Mouse (Mus musculus): ENCODE data around the gene Avl9. TPM values are rescaled to one million over a fixed set of nuclear protein-coding genes. Genes with fewer than 3 reads are reported as not detected.

The Avl9 gene
- total and polyA plus RNA-seq, 3 experiments = 7.7 to 44.5 (median 35.0) TPM

DNA sequence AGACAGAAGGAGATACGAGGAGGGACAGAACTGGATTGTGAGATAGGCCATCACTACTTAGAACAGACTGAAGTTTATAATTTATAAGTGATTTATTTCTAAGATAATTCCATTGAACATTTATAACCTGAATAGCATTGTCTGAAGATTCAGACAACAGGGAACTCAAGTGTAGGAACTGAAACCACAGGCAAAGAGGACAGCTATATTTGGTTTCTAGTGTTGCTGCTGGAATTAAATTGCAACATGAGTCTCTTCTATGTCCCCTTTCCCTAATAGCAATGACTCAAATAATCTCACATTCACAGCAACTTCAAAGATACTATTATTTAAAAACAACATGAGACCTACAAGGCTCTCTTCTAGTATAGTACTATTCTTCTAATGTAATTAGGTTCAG, 41.4 kb downstream of the Avl9 start:
- Histone ChIP-seq H3K4me3 (ENCODE audit: low read depth, low read length) (no peak overlapping the region), H3K27me3 (ENCODE audit: insufficient read depth, low read length) (no peaks in the 10 kb centered on the region), H3K4me1 (ENCODE audit: insufficient read depth, low read depth, low read length) (no peaks in the 10 kb centered on the region), H3K9me3 (replicated peaks) (no peaks in the 10 kb centered on the region), H3K36me3 (replicated peaks) (peaks cover 62% of the 10 kb centered on the region)
- TF ChIP-seq CTCF (IDR thresholded peaks at IDR 0.05; ENCODE audit: low read depth, low read length) = no peak
- no peak for TF ChIP-seq GATA2 (IDR thresholded peaks at IDR 0.05; ENCODE audit: borderline replicate concordance, low read depth, low read length)
- TF ChIP-seq GATA1 (IDR thresholded peaks at IDR 0.05; ENCODE audit: borderline replicate concordance, low read length) = no peak
- TF ChIP-seq POLR2AphosphoS5 (IDR thresholded peaks at IDR 0.05; ENCODE audit: insufficient replicate concordance, low read depth, low read length) = no peak
- TF ChIP-seq TAL1 (conservative IDR thresholded peaks at IDR 0.05; ENCODE audit: low read depth, low read length) = no peak
- ATAC-seq (ENCODE audit: extremely low read depth, insufficient number of reproducible peaks, low FRiP score, poor library complexity, severe bottlenecking) = no peak
- DNase-seq (ENCODE audit: low spot score) = no peak

DNA sequence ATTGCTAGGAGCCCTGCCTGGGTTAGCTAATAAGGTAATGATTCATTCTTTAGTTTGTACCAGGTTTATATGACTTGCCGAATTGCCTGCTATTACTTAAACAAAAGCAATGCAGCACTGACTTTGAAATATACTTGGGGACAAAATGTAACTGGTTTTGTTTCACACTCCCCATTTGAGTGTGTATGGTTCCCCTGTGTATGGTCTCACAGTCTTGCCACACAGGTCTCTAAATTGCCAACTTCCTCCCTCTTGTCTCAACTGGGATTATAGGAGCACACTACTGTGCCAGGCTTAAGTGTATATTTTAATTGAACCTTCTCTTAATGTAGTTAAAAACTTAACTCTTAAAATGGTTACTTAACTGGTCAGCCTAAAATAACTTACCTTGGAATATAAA, 44.6 kb downstream of the Avl9 start:
- H3K4me1 ChIP-seq (ENCODE audit: insufficient read depth, low read depth, low read length) = no peaks in the 10 kb centered on the region
- peaks cover 51% of the 10 kb centered on the region for H3K36me3 ChIP-seq (replicated peaks)
- H3K9me3 ChIP-seq (replicated peaks) = no peaks in the 10 kb centered on the region
- TF ChIP-seq GATA1 (IDR thresholded peaks at IDR 0.05; ENCODE audit: borderline replicate concordance, low read length) = no peak
- no peak for TF ChIP-seq GATA2 (IDR thresholded peaks at IDR 0.05; ENCODE audit: borderline replicate concordance, low read depth, low read length)
- no peak for TF ChIP-seq CTCF (IDR thresholded peaks at IDR 0.05; ENCODE audit: low read depth, low read length)
- TF ChIP-seq POLR2AphosphoS5 (IDR thresholded peaks at IDR 0.05; ENCODE audit: insufficient replicate concordance, low read depth, low read length) = no peak
- no peak for TF ChIP-seq TAL1 (conservative IDR thresholded peaks at IDR 0.05; ENCODE audit: low read depth, low read length)
- H3K27me3 ChIP-seq (ENCODE audit: insufficient read depth, low read length) = no peaks in the 10 kb centered on the region
- no peak overlapping the region for H3K4me3 ChIP-seq (ENCODE audit: low read depth, low read length)
- DNase-seq (ENCODE audit: low spot score) (no peak), ATAC-seq (ENCODE audit: extremely low read depth, insufficient number of reproducible peaks, low FRiP score, poor library complexity, severe bottlenecking) (no peak)

DNA sequence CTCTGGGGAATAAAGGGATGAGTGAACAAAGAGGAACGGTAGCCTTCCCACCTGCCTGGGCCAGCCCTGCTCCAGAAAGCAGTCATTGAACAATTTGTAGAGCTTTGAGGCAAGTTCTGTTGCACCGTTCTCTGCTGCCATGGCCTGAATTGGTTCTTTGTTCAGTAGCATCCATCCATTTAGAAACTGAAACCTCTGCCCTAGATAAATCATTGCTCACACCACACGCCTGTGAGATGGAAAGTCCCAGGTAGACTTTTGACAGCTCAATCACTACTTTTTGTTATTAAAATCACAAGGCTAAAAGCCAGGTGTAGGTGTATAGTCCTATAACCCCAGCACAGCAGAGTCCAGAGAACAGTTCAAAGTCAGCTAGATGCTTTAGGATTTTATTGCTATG, 50.6 kb downstream of the Avl9 start:
- TF ChIP-seq GATA1 (IDR thresholded peaks at IDR 0.05; ENCODE audit: borderline replicate concordance, low read length) (no peak), CTCF (IDR thresholded peaks at IDR 0.05; ENCODE audit: low read depth, low read length) (no peak)

DNA sequence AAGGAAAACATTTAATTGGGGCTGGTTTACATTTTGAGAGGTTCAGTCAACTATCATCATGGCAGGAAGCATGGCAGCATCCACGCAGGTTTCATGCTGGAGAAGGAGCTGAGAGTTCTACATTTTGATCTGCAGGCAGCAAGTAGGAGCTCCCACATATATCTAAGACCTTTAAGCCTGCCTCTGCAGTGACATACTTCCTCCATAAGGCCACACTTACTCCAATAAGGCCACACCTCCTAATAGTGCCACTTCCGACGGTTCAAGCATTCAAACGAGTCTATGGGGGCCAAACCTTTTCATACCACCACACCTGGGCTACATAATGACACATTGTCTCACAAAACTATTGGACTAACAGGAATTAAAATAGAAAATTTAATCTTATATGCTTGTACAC, 51.0 kb downstream of the Avl9 start:
- no peaks in the 10 kb centered on the region for H3K4me1 ChIP-seq (ENCODE audit: insufficient read depth, low read depth, low read length)
- DNase-seq (ENCODE audit: low spot score) (no peak), ATAC-seq (ENCODE audit: extremely low read depth, insufficient number of reproducible peaks, low FRiP score, poor library complexity, severe bottlenecking) (no peak)
- peaks cover 9% of the 10 kb centered on the region for H3K36me3 ChIP-seq (replicated peaks)
- TF ChIP-seq TAL1 (conservative IDR thresholded peaks at IDR 0.05; ENCODE audit: low read depth, low read length) = no peak
- TF ChIP-seq CTCF (IDR thresholded peaks at IDR 0.05; ENCODE audit: low read depth, low read length) = no peak
- no peak overlapping the region for H3K4me3 ChIP-seq (ENCODE audit: low read depth, low read length)
- H3K27me3 ChIP-seq (ENCODE audit: insufficient read depth, low read length) = no peaks in the 10 kb centered on the region
- H3K9me3 ChIP-seq (replicated peaks) = no peaks in the 10 kb centered on the region

More for the DNA sequence above, 50.6 kb downstream of the Avl9 start:
- ATAC-seq (ENCODE audit: extremely low read depth, insufficient number of reproducible peaks, low FRiP score, poor library complexity, severe bottlenecking) = no peak
- DNase-seq (ENCODE audit: low spot score) = no peak
- H3K9me3 ChIP-seq (replicated peaks) = no peaks in the 10 kb centered on the region
- peaks cover 11% of the 10 kb centered on the region for H3K36me3 ChIP-seq (replicated peaks)
- H3K4me1 ChIP-seq (ENCODE audit: insufficient read depth, low read depth, low read length) = no peaks in the 10 kb centered on the region
- no peaks in the 10 kb centered on the region for H3K27me3 ChIP-seq (ENCODE audit: insufficient read depth, low read length)
- no peak overlapping the region for H3K4me3 ChIP-seq (ENCODE audit: low read depth, low read length)

DNA sequence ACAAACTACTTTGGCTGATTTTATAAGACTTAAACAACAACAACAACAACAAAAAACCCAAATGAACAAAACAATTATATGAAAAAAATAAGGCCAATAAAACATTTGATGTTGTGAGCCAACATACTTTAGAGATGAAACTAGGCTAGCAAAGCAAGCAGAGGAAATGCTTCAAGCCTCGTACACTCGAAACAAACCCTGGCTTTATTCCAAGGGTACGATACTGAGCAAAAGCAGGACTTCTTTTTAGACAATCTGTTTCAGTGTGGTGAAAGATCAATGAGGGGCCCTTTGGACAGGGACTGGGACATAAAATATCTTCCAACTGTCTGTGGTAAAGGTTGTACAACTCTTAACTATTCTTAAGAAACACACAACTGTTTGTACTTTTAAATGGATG, 61.1 kb downstream of the Avl9 start:
- ATAC-seq (ENCODE audit: extremely low read depth, insufficient number of reproducible peaks, low FRiP score, poor library complexity, severe bottlenecking) (no peak), DNase-seq (ENCODE audit: low spot score) (no peak)
- Histone ChIP-seq H3K4me1 (ENCODE audit: insufficient read depth, low read depth, low read length) (no peaks in the 10 kb centered on the region), H3K36me3 (replicated peaks) (peaks cover 49% of the 10 kb centered on the region), H3K27me3 (ENCODE audit: insufficient read depth, low read length) (no peaks in the 10 kb centered on the region), H3K9me3 (replicated peaks) (0 out of 2 replicates have a peak, but pooled peaks cover 2% of the 10 kb centered on the region), H3K4me3 (ENCODE audit: low read depth, low read length) (no peak overlapping the region)
- TF ChIP-seq CTCF (IDR thresholded peaks at IDR 0.05; ENCODE audit: low read depth, low read length) = no peak
- TF ChIP-seq POLR2AphosphoS5 (IDR thresholded peaks at IDR 0.05; ENCODE audit: insufficient replicate concordance, low read depth, low read length) = no peak
- TF ChIP-seq GATA2 (IDR thresholded peaks at IDR 0.05; ENCODE audit: borderline replicate concordance, low read depth, low read length) = no peak
- no peak for TF ChIP-seq GATA1 (IDR thresholded peaks at IDR 0.05; ENCODE audit: borderline replicate concordance, low read length)
- TF ChIP-seq TAL1 (conservative IDR thresholded peaks at IDR 0.05; ENCODE audit: low read depth, low read length) = no peak

DNA sequence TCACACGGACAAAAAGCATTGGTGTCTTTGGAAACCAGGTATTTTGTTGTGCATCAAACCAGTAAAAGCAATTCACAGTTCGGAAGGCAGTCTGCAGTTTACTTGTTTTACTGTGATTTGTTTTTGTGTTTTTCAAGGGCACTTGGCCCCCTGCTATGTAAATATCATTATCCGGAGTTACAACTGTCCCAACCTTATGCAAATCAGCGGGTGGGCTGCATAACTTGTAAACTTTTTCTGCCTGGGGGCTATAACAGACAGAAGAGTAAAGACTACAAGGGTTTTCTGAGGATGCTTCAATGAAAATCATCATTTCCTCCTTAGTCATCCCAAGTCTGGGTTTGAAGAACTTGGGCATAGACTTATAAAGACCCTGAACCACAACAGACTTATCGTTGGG, 64.9 kb downstream of the Avl9 start:
- ATAC-seq (ENCODE audit: extremely low read depth, insufficient number of reproducible peaks, low FRiP score, poor library complexity, severe bottlenecking) = no peak
- TF ChIP-seq GATA1 (IDR thresholded peaks at IDR 0.05; ENCODE audit: borderline replicate concordance, low read length) = no peak
- no peak for TF ChIP-seq TAL1 (conservative IDR thresholded peaks at IDR 0.05; ENCODE audit: low read depth, low read length)
- TF ChIP-seq GATA2 (IDR thresholded peaks at IDR 0.05; ENCODE audit: borderline replicate concordance, low read depth, low read length) = no peak
- peaks cover 72% of the 10 kb centered on the region for H3K36me3 ChIP-seq (replicated peaks)
- H3K4me3 ChIP-seq (ENCODE audit: low read depth, low read length) = no peak overlapping the region
- DNase-seq (ENCODE audit: low spot score) = no peak
- H3K9me3 ChIP-seq (replicated peaks) = no peaks in the 10 kb centered on the region
- H3K4me1 ChIP-seq (ENCODE audit: insufficient read depth, low read depth, low read length) = peaks cover 13% of the 10 kb centered on the region
- H3K27me3 ChIP-seq (ENCODE audit: insufficient read depth, low read length) = no peaks in the 10 kb centered on the region

DNA sequence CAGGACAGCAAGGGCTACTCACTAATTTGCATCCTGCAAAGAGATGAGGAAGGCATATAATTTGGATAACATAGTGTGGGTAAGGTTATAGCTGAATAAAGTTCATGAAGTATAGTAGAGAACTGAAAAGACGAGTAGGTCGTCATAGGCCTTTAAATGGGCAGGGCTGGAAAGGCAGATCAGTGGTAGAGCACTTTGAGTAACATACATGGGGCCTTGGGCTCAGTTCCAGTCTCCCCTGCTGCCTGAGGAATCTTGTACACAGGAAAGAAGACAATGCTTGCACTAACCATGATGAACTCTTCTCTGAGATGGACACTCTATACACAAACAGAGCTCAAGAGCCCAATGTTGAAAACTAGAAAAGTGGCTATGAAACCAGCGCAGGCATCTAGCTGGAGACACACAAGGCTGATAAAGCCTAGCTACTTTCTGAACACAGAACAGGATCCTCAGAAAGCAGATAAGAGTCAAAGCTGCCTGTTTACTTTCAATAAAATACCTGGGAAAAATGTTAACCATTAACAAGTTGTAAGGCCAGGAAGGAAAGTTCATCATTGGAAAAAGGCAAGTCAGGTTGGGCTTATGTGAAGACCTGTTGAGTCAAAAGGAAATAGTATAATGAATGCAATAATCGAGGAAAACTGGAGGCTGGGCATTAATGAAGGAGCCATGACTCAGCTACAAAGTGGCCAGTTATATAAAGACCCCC, 69.0 kb downstream of the Avl9 start:
- Histone ChIP-seq H3K4me1 (ENCODE audit: insufficient read depth, low read depth, low read length) (peaks cover 35% of the 10 kb centered on the region), H3K36me3 (replicated peaks) (peaks cover 75% of the 10 kb centered on the region), H3K9me3 (replicated peaks) (no peaks in the 10 kb centered on the region), H3K27me3 (ENCODE audit: insufficient read depth, low read length) (no peaks in the 10 kb centered on the region), H3K4me3 (ENCODE audit: low read depth, low read length) (no peak overlapping the region)
- no peak for ATAC-seq (ENCODE audit: extremely low read depth, insufficient number of reproducible peaks, low FRiP score, poor library complexity, severe bottlenecking)
- no peak for DNase-seq (ENCODE audit: low spot score)
- TF ChIP-seq TAL1 (conservative IDR thresholded peaks at IDR 0.05; ENCODE audit: low read depth, low read length) (no peak), CTCF (IDR thresholded peaks at IDR 0.05; ENCODE audit: low read depth, low read length) (no peak), GATA1 (IDR thresholded peaks at IDR 0.05; ENCODE audit: borderline replicate concordance, low read length) (no peak), POLR2AphosphoS5 (IDR thresholded peaks at IDR 0.05; ENCODE audit: insufficient replicate concordance, low read depth, low read length) (no peak), GATA2 (IDR thresholded peaks at IDR 0.05; ENCODE audit: borderline replicate concordance, low read depth, low read length) (no peak)

Measured in G1E (cell line).